Mouse (Mus musculus) heart, embryonic 14.5 days (tissue): Measurements from ENCODE around the gene Bub1b. TPM values are rescaled to one million over a fixed set of nuclear protein-coding genes. Genes with fewer than 3 reads are reported as not detected.
"Not testable (repeated sequence)": the region's sequence is repeated elsewhere in the genome, so short reads cannot be mapped to it uniquely, and the experiment has no call there.

Source experiments
- ATAC-seq: fragments of 200-750 bp; cut with Nextera tagmentation; 2 replicates; pipeline ENCODE4 v1.8.0; 2017; ENCODE audit warnings: low read depth, moderate TSS enrichment; ENCODE audit not compliant: insufficient number of reproducible peaks, insufficient read depth, low FRiP score
- H3K27ac ChIP-seq, 2 experiments: fragments of 200-500 bp in 1 of 2; fragments of 300-500 bp in 1 of 2; sonication (generic) in 1 of 2; replicated peaks in 1 of 2; 2 replicates each; pipeline ENCODE4 v1.5.1; 2012 to 2014; ENCODE audit warnings: low read depth in 2 of 2, low read length in 2 of 2, control low read depth in 1 of 2, mild to moderate bottlenecking in 1 of 2, mixed read lengths in 1 of 2; ENCODE audit not compliant: control insufficient read depth in 1 of 2, insufficient read depth in 1 of 2
- H3K27me3 ChIP-seq: fragments of 300-500 bp; sonication (generic); 2 replicates; pipeline ENCODE4 v1.6.1; 2014; ENCODE audit warnings: mild to moderate bottlenecking, low read length, control low read depth; ENCODE audit not compliant: control insufficient read depth, insufficient read depth
- H3K36me3 ChIP-seq: fragments of 300-500 bp; sonication (generic); 2 replicates; pipeline ENCODE4 v1.6.1; 2014; ENCODE audit warnings: mild to moderate bottlenecking, control low read depth, low read length, mixed read lengths; ENCODE audit not compliant: control insufficient read depth, insufficient read depth
- H3K4me1 ChIP-seq, 2 experiments: fragments of 200-500 bp in 1 of 2; fragments of 300-500 bp in 1 of 2; sonication (generic) in 1 of 2; 2 replicates each; pipeline ENCODE4 v1.6.1; 2012 to 2014; ENCODE audit warnings: low read length in 2 of 2, control low read depth in 1 of 2, mixed read lengths in 1 of 2; ENCODE audit not compliant: control insufficient read depth in 2 of 2, insufficient read depth in 2 of 2
- H3K4me2 ChIP-seq: fragments of 300-500 bp; sonication (generic); 2 replicates; pipeline ENCODE4 v1.6.1; 2014; ENCODE audit warnings: mild to moderate bottlenecking, low read length
- H3K4me3 ChIP-seq, 2 experiments: fragments of 200-500 bp in 1 of 2; fragments of 300-500 bp in 1 of 2; sonication (generic) in 1 of 2; 2 replicates each; pipeline ENCODE4 v1.5.1; 2012 to 2014; ENCODE audit warnings: low read length in 2 of 2, mild to moderate bottlenecking in 2 of 2, control low read depth in 1 of 2, low read depth in 1 of 2, moderate library complexity in 1 of 2; ENCODE audit not compliant: control insufficient read depth in 1 of 2, insufficient read depth in 1 of 2
- H3K9ac ChIP-seq: fragments of 300-500 bp; sonication (generic); 2 replicates; pipeline ENCODE4 v1.6.1; 2014; ENCODE audit warnings: mild to moderate bottlenecking, low read length
- H3K9me3 ChIP-seq: fragments of 300-500 bp; sonication (generic); 2 replicates; pipeline ENCODE4 v1.6.1; 2016; ENCODE audit warnings: low read length, control low read depth; ENCODE audit not compliant: control insufficient read depth
- WGBS: fragments of 180-500 bp; shearing (Covaris S2); extraction: QIAGEN DNeasy Blood & Tissue Kit; methylation state at CpG from one replicate; pipeline ENCODE4 v1.1.7; 2014; 5-methylcytosine and 5-hydroxymethylcytosine counted together
- polyA plus RNA-seq: library from polyadenylated mRNA; unstranded; fragments of >200 nt; fragmentation: Nextera tagmentation; extraction: Ambion mirVana; gene quantifications from 2 replicates; pipeline ENCODE4 v1.2.1, GENCODE M21; 2014

The Bub1b gene
- polyA plus RNA-seq, 1 experiment from 2014 or later, result 67.1 TPM

DNA sequence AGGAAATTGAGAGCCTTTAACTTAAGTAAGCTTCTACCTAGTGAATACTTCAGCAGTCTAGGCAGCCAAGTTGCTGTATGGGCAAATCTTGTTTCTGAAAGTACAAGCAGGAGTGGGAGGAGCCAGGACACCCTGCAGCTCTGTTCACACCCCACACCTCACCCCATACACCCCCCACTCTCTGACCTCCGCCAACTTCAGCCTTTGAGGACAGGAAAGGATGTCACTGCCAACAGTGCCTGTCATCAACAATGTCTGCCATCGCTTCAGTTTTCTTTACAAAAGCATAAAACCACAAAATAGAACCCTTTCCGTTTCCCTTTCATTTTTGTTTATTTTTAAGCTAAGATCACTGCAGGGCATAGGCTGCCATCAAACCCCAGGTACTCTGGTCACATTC is 44.4 kb downstream of the Bub1b start:
- Histone ChIP-seq H3K4me2 (no peak overlapping the region), H3K27me3 (no peaks in the 10 kb centered on the region), H3K27ac (no peak overlapping the region), H3K36me3 (peaks cover 80% of the 10 kb centered on the region), H3K9me3 (no peaks in the 10 kb centered on the region), H3K9ac (no peak overlapping the region), H3K4me3 (no peak overlapping the region), H3K4me1 (peaks cover 2 to 14% of the 10 kb centered on the region in 2 experiments; a peak in 3 of 4 replicates)
- ATAC-seq, result no peak
- WGBS, result 85% methylated on average over 3 of the region's 3 CpGs

- Histone ChIP-seq H3K9me3 (no peaks in the 10 kb centered on the region), H3K27ac (no peak overlapping the region), H3K27me3 (no peaks in the 10 kb centered on the region), H3K4me1 (peaks cover 2 to 14% of the 10 kb centered on the region in 2 experiments; a peak in 3 of 4 replicates), H3K4me3 (no peak overlapping the region), H3K9ac (no peak overlapping the region), H3K4me2 (no peak overlapping the region), H3K36me3 (peaks cover 75% of the 10 kb centered on the region)
- WGBS, result 79% methylated on average over 3 of the region's 3 CpGs
- ATAC-seq, result no peak
Measured at GRCm38 (mm10) chr2:118642942-118643341, 44.9 kb downstream of the Bub1b start.

GRCm38 (mm10) chr2:118646665-118647064 is 48.7 kb downstream of the Bub1b start:
- ATAC-seq, result no peak
- 0 out of 2 replicates have a peak, but pooled peaks cover 3% of the 10 kb centered on the region for H3K9me3 ChIP-seq
- H3K4me3 ChIP-seq, result no peak overlapping the region
- no peak overlapping the region for H3K27ac ChIP-seq
- H3K4me2 ChIP-seq, result no peak overlapping the region
- H3K4me1 ChIP-seq, result peaks cover 2 to 4% of the 10 kb centered on the region in 2 experiments; a peak in 1 of 4 replicates
- WGBS, result 53% methylated on average over 5 of the region's 5 CpGs
- 0 out of 2 replicates have a peak overlapping the region, but pooled peaks have one; percentile 31 for H3K9ac ChIP-seq
- H3K36me3 ChIP-seq, result peaks cover 38% of the 10 kb centered on the region
- H3K27me3 ChIP-seq, result no peaks in the 10 kb centered on the region

GRCm38 (mm10) chr2:118650697-118651096 is 52.7 kb downstream of the Bub1b start:
- not testable (repeated sequence) for H3K36me3 ChIP-seq, H3K27me3 ChIP-seq, H3K4me2 ChIP-seq, H3K27ac ChIP-seq, ATAC-seq, H3K9ac ChIP-seq, H3K4me3 ChIP-seq, H3K9me3 ChIP-seq, H3K4me1 ChIP-seq
- 67% methylated on average over 2 of the region's 2 CpGs for WGBS

DNA sequence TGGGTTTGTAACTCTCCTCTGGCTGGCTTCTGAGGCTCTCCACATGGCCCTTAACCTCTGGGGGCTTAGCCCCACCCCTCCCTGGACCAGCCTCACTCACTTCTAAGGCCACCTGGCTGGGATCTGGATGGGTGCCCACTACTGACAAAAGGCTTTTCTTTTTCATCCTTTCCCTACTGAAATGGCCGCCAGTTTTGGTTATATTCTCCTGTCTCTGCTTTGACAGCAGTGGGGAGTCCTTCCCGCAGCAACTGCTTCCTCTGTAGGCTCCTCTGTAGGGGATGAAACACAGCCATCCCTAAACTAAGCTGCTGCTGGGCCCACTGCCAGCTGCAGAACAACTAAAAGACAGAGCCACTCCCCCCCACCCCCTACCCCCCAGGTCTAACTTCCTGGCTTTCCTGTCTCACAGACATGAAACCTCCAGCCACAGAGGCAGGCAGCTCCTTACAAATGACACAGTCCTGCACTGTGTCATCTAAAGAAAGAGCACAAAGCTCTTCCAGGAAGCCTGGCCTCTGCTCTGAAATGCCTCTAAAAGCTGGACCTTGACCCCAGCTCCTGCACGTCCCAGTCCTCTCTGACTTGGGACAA is 58.8 kb downstream of the Bub1b start:
- no peaks in the 10 kb centered on the region for H3K36me3 ChIP-seq
- peak; percentile 18; the same call in 1 of the 2 replicates for ATAC-seq
- 42% methylated on average over 3 of the region's 3 CpGs for WGBS
- no peaks in the 10 kb centered on the region for H3K27me3 ChIP-seq
- no peak overlapping the region for H3K4me2 ChIP-seq
- H3K9me3 ChIP-seq, result no peaks in the 10 kb centered on the region
- H3K4me1 ChIP-seq, result peaks cover 24 to 33% of the 10 kb centered on the region in 2 experiments
- peak overlapping the region; percentile 55 to 56; a peak in 3 of 4 replicates for H3K27ac ChIP-seq
- H3K4me3 ChIP-seq, result no peak overlapping the region
- H3K9ac ChIP-seq, result peak overlapping the region; percentile 31; the same call in 1 of the 2 replicates

GRCm38 (mm10) chr2:118658457-118658856 is 60.4 kb downstream of the Bub1b start:
- 42% methylated on average over 4 of the region's 4 CpGs for WGBS
- H3K4me3 ChIP-seq, result no peak overlapping the region
- H3K27ac ChIP-seq, result no peak overlapping the region
- no peaks in the 10 kb centered on the region for H3K36me3 ChIP-seq
- no peaks in the 10 kb centered on the region for H3K27me3 ChIP-seq
- no peaks in the 10 kb centered on the region for H3K9me3 ChIP-seq
- H3K4me2 ChIP-seq, result no peak overlapping the region
- H3K9ac ChIP-seq, result no peak overlapping the region
- no peak for ATAC-seq
- H3K4me1 ChIP-seq, result peaks cover 29 to 39% of the 10 kb centered on the region in 2 experiments

GRCm38 (mm10) chr2:118659077-118659476 is 61.1 kb downstream of the Bub1b start:
- 68% methylated on average over 1 of the region's 1 CpGs for WGBS
- peaks cover 31 to 40% of the 10 kb centered on the region in 2 experiments for H3K4me1 ChIP-seq
- ATAC-seq, result no peak
- 0 out of 4 replicates have a peak overlapping the region, but pooled peaks of 1 of the 2 experiments have one; percentile 1 for H3K27ac ChIP-seq
- no peak overlapping the region for H3K4me3 ChIP-seq
- no peaks in the 10 kb centered on the region for H3K36me3 ChIP-seq
- peak overlapping the region; percentile 67; the same call in 1 of the 2 replicates for H3K4me2 ChIP-seq
- no peaks in the 10 kb centered on the region for H3K27me3 ChIP-seq
- H3K9ac ChIP-seq, result no peak overlapping the region
- no peaks in the 10 kb centered on the region for H3K9me3 ChIP-seq
